Comparison of ENCODE assay signal across 15 mouse cellular contexts in genomic region chr8:61584714-61585383, GRCm38 (mm10).
A peak's percentile ranks its signal among the peaks of the same experiment; 100 is the strongest.
DNase-seq lines count a peak whose midpoint lies in the region; ATAC-seq and TF ChIP-seq lines count a peak whose summit lies in the region.
"Had no signal": no experiment of that assay in that cellular context is flagged by ENCODE, and none has a peak within 500 bp of the region (broad histone marks: within the 10 kb centered on the region; RNA-seq: fewer than 3 reads in every experiment).

No protein-coding gene starts in this region.

- no peak overlapping the region for H3K4me3 ChIP-seq in kidney, adult 2 months (ENCODE audit: insufficient read depth, low read depth, low read length)
- no peak overlapping the region for H3K4me3 ChIP-seq in kidney, embryonic 14.5 days (ENCODE audit: low read length)
- H3K4me3 ChIP-seq in G1E (ENCODE audit: low read depth, low read length): no peak overlapping the region
- no peak overlapping the region for H3K4me3 ChIP-seq in small intestine, adult 2 months (ENCODE audit: low read depth, low read length)
- H3K4me3 ChIP-seq: limb, embryonic 15.5 days had no signal

- TF ChIP-seq POLR2A in kidney, adult 2 months (IDR thresholded peaks at IDR 0.05; ENCODE audit: low read depth, low read length): no peak
- TF ChIP-seq POLR2A in small intestine, adult 2 months (IDR thresholded peaks at IDR 0.05; ENCODE audit: low read depth, low read length): no peak

- ATAC-seq in kidney, embryonic 14.5 days (ENCODE audit: low FRiP score, low TSS enrichment): no peak
- ATAC-seq in G1E (ENCODE audit: extremely low read depth, insufficient number of reproducible peaks, low FRiP score, poor library complexity, severe bottlenecking): peak; percentile 34; the same call in 1 of the 2 replicates
- ATAC-seq in common myeloid progenitor, adult 5-6 weeks (replicated peaks; ENCODE audit: low read depth, poor library complexity, severe bottlenecking): peak; percentile 87
- ATAC-seq: forebrain, embryonic 16.5 days; intestine, postnatal 0 days had no signal

- no peaks in the 10 kb centered on the region; the same call in 1 of the 2 replicates for H3K36me3 ChIP-seq in kidney, adult 2 months (ENCODE audit: control insufficient read depth, insufficient read depth, low read length)
- H3K36me3 ChIP-seq in kidney, embryonic 14.5 days (ENCODE audit: control insufficient read depth, insufficient read depth, low read length): no peaks in the 10 kb centered on the region
- H3K36me3 ChIP-seq in G1E (replicated peaks): no peaks in the 10 kb centered on the region
- H3K36me3 ChIP-seq in small intestine, adult 2 months (ENCODE audit: control insufficient read depth, insufficient read depth, low read length): no peaks in the 10 kb centered on the region

- no peaks in the 10 kb centered on the region for H3K27me3 ChIP-seq in kidney, adult 2 months (replicated peaks; ENCODE audit: control insufficient read depth, insufficient read depth, low read length)
- no peaks in the 10 kb centered on the region; the same call in 1 of the 2 replicates for H3K27me3 ChIP-seq in kidney, embryonic 14.5 days (ENCODE audit: control insufficient read depth, insufficient read depth, low read length)
- peaks cover 3% of the 10 kb centered on the region; the same call in 1 of the 2 replicates for H3K27me3 ChIP-seq in G1E (ENCODE audit: insufficient read depth, low read length)
- no peaks in the 10 kb centered on the region for H3K27me3 ChIP-seq in small intestine, adult 2 months (ENCODE audit: control insufficient read depth, insufficient read depth, low read length)
- H3K27me3 ChIP-seq: limb, embryonic 15.5 days had no signal

- H3K4me1 ChIP-seq in kidney, adult 2 months (ENCODE audit: control insufficient read depth, insufficient read depth, low read length): peaks cover 26% of the 10 kb centered on the region
- H3K4me1 ChIP-seq in kidney, embryonic 14.5 days (ENCODE audit: control insufficient read depth, insufficient read depth, low read length): peaks cover 8% of the 10 kb centered on the region; the same call in 1 of the 2 replicates
- H3K4me1 ChIP-seq in G1E (ENCODE audit: insufficient read depth, low read depth, low read length): no peaks in the 10 kb centered on the region
- peaks cover 20% of the 10 kb centered on the region; the same call in 1 of the 2 replicates for H3K4me1 ChIP-seq in small intestine, adult 2 months (ENCODE audit: control insufficient read depth, insufficient read depth, insufficient read length, low read length)

- H3K9me3 ChIP-seq in kidney, embryonic 14.5 days (ENCODE audit: control insufficient read depth, low read length): no peaks in the 10 kb centered on the region
- no peaks in the 10 kb centered on the region for H3K9me3 ChIP-seq in G1E (replicated peaks)
- H3K9me3 ChIP-seq: limb, embryonic 15.5 days had no signal

- H3K27ac ChIP-seq in kidney, adult 2 months (ENCODE audit: insufficient read depth, low read depth, low read length): no peak overlapping the region; the same call in 1 of the 2 replicates
- no peak overlapping the region for H3K27ac ChIP-seq in kidney, embryonic 14.5 days (ENCODE audit: low read depth, low read length)
- peak overlapping the region; percentile 44 for H3K27ac ChIP-seq in small intestine, adult 2 months (ENCODE audit: insufficient read depth, low read depth, low read length)
- H3K27ac ChIP-seq: limb, embryonic 15.5 days had no signal

- WGBS in kidney, adult 2 months: 59% methylated on average over 5 of the region's 5 CpGs
- 70% methylated on average over 5 of the region's 5 CpGs for WGBS in kidney, embryonic 14.5 days
- 64% methylated on average over 5 of the region's 5 CpGs for WGBS in small intestine, adult 2 months

- H3K4me2 ChIP-seq in kidney, embryonic 14.5 days (replicated peaks; ENCODE audit: low read depth, low read length): no peak overlapping the region
- H3K4me2 ChIP-seq: limb, embryonic 15.5 days; midbrain, embryonic 11.5 days had no signal

- H3K9ac ChIP-seq in kidney, embryonic 14.5 days (ENCODE audit: low read depth, low read length): no peak overlapping the region
- H3K9ac ChIP-seq: limb, embryonic 15.5 days had no signal

- no peak for TF ChIP-seq CTCF in kidney, adult 2 months (conservative IDR thresholded peaks at IDR 0.05; ENCODE audit: insufficient read depth, insufficient read length, low read depth, low read length)
- no peak for TF ChIP-seq CTCF in G1E (IDR thresholded peaks at IDR 0.05; ENCODE audit: low read depth, low read length)
- no peak for TF ChIP-seq CTCF in small intestine, adult 2 months (IDR thresholded peaks at IDR 0.05; ENCODE audit: extremely low read depth, insufficient read length, insufficient replicate concordance, low read depth, low read length)

- DNase-seq in kidney, adult 2 months: peak; percentile 25
- DNase-seq in G1E (ENCODE audit: low spot score): no peak
- no peak for DNase-seq in adrenal gland, postnatal 4 days (ENCODE audit: low spot score in 2 of 2)
- DNase-seq in left cerebral cortex, postnatal 4 days: no peak
- DNase-seq: adrenal gland, postnatal 25 days; cerebellum, postnatal 36 days; kidney, postnatal 4 days; thymus, adult 2 months had no signal

- intact Hi-C loops in left cerebral cortex, postnatal 4 days (cut with DNase I): loop anchor here (5.0 kb wide), 1 partner anchor 43 kb away; no protein-coding TSS in a partner anchor
